Mouse (Mus musculus) adrenal gland, postnatal 4 days (tissue): ENCODE data around the gene Ddx21. TPM values are rescaled to one million over a fixed set of nuclear protein-coding genes. Genes with fewer than 3 reads are reported as not detected.

Experiments used
- DNase-seq, 2 experiments: peaks; one replicate each; pipeline ENCODE4 v3.0.0; 2021 to 2022; ENCODE audit warnings: low spot score in 2 of 2, mixed read lengths in 2 of 2
- total RNA-seq, 2 experiments: library from RNA; stranded (reverse); gene quantifications; 2 replicates each; pipeline ENCODE4 v1.2.3; 2021

Ddx21 gene
- total RNA-seq, 2 experiments from 2014 or later: 57.3 to 62.6 TPM

- DNase-seq: no peak
These were observed 27.1 kb downstream of the Ddx21 start for GRCm38 (mm10) chr10:62575001-62575400.

- DNase-seq: no peak
These were observed 31.8 kb downstream of the Ddx21 start for GRCm38 (mm10) chr10:62570126-62570871.

- no peak for DNase-seq
These were observed 33.2 kb downstream of the Ddx21 start for GRCm38 (mm10) chr10:62568861-62569260.

DNA sequence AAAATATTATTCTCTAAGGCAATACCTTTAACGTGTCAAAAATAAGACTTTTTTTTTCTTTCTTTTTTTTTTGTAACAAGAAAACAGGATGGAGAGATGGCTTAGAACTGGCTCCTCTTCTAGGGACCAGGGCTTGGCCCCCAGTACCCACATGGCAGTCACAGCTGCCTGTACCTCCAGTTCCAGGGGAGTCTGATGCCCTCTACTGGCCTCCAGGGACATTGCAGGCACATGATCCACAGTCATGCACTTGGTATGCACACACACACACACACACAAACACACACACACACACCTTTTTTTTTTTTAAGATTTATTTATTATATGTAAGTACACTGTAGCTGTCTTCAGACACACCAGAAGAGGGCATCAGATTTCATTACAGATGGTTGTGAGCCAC lies 44.3 kb downstream of the Ddx21 start:
- DNase-seq: no peak

GRCm38 (mm10) chr10:62556558-62556901 lies 45.6 kb downstream of the Ddx21 start:
- DNase-seq: no peak

DNA sequence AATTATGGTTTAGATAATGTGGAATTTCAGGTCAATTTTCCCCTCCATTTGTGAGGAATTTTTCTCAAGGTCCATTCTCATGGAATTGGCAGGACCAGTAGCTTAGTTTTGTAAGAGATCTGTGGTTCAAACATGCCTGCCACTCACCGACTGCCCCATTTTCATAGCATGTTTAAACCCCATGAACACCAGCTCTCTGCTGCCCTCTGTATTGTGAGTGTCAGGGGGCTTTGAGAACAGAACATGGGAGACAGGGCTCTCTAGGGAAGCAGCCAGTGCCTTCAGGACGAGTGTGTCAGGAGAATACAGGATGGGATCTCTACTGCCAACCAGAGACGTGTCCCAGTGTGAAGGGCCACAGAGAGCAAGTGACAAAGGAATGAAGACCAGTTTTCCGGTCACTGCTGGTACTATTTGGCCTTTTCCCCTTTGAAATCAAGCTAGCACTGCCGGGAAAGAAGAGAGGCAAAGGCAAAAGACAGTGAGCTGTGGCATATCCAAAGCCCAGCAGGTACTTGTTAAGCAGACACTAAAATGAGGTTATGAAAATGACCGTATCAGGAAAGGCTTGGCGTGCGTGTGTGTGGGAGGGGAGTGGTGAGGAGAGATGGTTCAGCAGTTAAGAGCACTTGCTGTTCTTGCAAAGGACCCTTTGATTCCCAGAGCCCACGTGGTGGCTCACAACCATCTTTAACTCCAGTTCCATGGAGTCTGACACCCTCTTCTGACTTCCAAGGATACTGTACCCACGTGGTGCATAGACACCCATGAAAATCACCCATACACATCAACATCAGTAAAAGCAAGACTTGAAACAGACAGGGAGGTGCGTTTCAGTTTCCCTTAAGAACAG lies 46.1 kb downstream of the Ddx21 start:
- DNase-seq: no peak

- no peak for DNase-seq
These were observed 48.4 kb downstream of the Ddx21 start for GRCm38 (mm10) chr10:62553611-62554091.

DNA sequence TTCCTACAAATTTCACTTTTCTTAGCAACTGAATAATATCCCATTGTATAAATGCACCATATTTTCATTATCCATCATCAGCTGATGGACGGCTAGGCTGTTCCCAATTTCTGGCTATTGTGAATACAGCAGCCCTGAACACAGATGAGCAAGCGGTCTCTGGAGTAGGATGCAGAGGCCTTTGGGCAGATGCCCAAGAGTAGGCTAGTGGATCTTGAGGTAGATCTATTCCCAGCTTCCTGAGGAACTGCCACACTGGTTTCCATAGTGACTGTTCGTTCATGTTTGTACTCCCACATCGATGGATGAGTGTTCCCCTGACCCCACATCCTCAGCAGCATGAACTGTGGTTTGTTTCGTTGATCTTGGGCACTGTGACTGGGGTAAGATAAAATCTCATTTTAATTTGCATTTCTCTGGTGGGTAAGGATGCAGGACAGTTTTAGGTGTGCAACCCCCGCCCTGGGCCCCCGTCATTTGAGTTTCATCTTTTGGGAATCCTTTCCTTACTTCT lies 51.2 kb downstream of the Ddx21 start:
- no peak for DNase-seq

DNA sequence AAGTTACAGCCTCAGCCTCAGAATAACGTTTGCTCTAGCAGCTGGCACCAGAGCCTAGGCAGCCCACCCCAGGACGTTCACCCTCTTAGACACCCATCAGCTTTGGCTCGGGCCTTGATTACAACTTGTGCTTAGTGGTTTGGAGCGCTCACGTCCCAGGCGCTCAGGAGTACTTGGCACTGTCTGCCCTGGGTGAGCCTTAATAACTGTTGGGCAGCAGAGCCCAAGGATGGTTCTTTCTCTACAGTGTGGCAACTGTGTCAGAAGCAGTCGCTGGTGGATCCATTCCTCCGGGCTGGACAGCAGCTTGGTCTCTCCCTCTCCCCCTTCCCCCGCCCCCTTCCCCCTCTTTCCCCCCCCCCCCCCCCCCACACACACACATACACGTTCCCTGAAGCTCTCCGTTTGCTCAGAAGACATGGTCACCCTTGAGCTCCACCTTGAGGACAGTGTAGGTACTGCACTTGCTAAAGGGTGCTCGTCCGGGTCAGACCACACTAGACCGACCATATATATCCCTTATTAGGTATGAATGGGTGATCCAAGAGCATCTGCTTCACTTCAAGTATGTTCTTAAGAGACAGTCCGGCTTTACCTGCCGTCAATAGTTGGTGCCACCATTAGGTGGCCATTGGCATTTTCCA lies 52.4 kb downstream of the Ddx21 start:
- DNase-seq: peak; percentile 41 to 65

DNA sequence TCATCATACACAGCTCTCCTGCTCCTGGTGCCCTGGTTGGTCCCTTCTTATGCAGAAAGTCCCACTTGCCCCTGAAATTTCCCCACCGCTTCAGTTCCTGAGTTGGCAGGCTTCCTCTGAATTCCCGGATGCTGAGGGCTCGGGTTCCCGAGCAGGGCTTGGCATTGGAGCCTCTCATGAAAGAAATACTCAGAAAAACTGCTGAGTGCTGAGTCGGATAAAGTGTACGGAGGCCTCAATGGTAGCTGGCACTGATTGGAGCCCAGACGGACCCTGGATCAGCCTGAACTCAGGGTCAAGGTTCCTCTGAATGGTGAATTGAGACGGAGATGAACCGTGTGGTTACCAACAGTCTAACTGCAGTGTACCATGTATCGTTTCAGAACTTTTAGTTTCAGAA lies 55.6 kb downstream of the Ddx21 start:
- DNase-seq: no peak

DNA sequence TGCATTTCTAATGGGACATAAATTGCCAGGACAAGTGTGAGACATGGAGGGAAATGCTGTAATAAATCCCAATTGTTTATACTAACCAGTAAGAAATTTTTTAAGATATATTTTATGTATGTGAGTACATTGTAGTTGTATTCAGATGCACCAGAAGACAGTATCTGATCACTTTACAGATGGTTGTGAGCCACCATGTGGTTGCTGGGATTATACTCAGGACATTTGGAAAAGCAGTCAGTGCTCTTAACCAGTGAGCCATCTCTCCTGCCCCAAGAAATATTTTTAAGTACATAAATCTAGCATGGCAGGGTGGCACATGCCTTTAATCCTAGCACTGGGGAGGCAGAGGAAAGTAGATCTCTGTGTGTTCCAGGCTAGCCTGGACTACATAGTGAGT lies 56.3 kb downstream of the Ddx21 start:
- no peak for DNase-seq

- DNase-seq: no peak
These were observed 57.8 kb downstream of the Ddx21 start for GRCm38 (mm10) chr10:62544316-62544715.

DNA sequence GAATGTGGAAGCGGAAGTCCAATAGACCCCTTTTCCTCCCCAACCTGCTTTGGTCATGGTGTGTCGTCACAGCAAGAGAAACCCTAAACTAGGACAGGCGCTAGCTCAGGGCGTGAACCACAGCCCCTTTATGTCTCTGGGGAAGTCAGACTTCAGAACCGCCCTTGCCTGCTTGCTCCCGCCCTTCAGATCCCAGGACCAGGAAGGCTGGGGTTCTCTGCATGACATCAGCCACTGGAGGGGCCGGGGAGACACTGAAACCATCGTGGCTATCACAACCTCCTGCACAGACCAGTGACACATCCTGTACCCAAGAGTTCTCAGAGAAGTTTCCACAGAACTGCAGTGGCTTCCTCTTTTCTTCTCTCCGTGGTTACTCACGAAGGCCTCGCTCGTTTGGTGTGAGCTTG lies 58.7 kb downstream of the Ddx21 start:
- DNase-seq: no peak

GRCm38 (mm10) chr10:62542928-62543327 lies 59.2 kb downstream of the Ddx21 start:
- DNase-seq: no peak

DNA sequence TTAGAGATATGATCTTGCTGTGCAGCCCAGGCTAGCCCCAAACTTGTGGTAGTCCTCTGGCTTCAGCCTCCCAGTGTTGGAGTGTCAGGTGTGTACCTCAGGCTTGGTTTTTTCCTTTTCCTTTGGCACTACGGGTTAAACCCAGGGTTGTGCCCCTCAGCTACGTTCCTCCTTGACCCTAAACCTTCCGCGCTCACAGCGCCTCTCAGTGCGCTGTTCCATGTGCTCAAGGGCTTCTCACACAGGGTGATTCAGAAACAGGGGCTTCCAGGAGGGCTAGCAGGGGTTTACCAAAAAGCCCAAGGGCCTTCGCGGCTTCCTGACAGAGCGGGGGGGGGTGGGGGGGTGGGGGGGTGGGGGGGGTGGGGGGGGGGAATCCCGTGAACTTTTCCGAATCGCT lies 59.6 kb downstream of the Ddx21 start:
- no peak for DNase-seq

DNA sequence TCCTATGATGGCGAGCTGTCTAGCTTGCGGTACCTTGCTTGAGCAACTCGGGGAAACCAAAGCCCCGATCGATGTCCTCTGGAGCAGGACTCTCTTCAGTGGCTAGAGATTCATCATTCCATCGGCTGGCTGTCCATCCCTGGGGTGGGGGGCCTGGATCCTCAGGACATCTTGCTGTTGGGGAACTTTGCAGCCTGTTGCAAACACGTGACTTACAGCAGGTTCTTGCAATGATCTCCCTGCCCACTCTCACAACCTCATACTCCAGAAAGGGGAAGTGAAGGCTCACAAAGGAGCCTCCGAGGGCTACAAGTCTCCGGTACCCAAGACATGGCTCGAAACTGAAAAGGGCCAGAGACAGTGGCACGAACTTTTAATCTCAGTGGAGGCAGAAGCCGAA lies 60.6 kb downstream of the Ddx21 start:
- DNase-seq: no peak

DNA sequence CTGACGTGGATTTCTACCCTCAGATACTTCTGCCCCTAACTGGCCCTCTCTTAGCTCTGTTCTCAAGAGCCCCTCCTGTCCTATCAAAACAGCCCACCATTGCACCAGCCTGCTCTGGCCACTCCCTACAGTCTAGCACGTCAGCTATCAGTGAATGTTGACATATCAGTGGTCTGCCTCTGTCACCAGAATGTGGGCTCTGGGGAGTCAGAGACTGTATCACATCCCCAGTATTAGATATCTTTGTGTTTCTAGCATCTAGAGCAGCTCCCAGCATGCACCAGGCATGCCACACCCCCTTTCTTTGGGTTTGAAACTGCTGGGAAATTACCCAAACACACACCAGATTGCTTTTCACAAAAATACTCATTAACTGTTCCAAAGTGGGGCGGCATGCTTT lies 61.3 kb downstream of the Ddx21 start:
- DNase-seq: no peak

DNA sequence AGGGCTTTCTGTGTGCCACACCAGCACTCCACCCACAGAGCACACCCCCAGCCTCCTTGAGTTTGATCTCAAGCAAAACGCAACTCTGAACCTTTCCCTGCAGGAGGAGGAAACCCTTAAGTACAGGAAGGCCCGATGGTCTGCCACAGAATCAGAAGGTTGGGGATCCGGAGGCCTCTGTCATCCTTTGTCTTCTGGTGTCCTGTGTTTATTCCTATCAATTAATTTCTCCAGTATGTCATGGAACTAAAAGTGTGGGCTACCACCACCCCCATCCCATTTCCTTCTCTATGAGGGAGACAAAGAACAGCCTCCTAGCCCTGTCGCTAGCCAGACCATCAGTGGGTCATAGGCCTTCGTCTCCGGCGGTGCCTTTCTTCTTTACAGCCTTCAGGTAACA lies 67.6 kb downstream of the Ddx21 start:
- no peak for DNase-seq

DNA sequence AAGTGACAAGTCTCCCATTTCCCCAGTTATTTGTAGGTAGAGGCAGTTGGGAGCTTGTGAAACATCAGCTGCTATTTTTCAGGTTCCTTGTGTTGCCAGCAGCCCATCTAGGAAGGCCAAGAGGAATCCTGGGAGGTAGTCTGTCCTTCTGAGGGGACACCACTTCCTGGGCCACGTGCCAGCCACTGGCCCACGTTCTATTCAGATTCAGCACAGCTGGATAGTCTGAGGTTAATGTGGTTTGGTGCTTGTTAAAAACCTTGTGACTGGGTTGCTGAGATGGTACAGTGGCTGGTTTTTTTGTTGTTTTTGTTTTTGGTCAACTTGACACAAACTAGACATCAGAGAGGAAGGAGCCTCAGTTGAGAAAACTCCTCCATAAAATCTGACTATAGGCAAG lies 69.2 kb downstream of the Ddx21 start:
- DNase-seq: no peak
